Mouse (Mus musculus): Measurements from ENCODE around the gene Milr1. TPM values are rescaled to one million over a fixed set of nuclear protein-coding genes. Genes with fewer than 3 reads are reported as not detected.
A peak's percentile ranks its signal among the peaks of the same experiment; 100 is the strongest.
"Not testable (repeated sequence)": the region's sequence is repeated elsewhere in the genome, so short reads cannot be mapped to it uniquely, and the experiment has no call there.

Gene Milr1
- polyA plus RNA-seq, 1 experiment from 2014 or later, result 1.1 TPM

GRCm38 (mm10) chr11:106724916-106725235 is 26.1 kb upstream of the Milr1 start:
- WGBS, result 95% methylated on average over 9 of the region's 9 CpGs
- ATAC-seq (ENCODE audit: low FRiP score, low TSS enrichment); H3K4me3 ChIP-seq (ENCODE audit: low read length): not testable (repeated sequence)

GRCm38 (mm10) chr11:106727967-106728366 is 23.1 kb upstream of the Milr1 start:
- Histone ChIP-seq H3K4me3 (ENCODE audit: low read length) (no peak overlapping the region), H3K4me1 (ENCODE audit: control insufficient read depth, insufficient read depth, low read length) (no peaks in the 10 kb centered on the region), H3K4me2 (replicated peaks; ENCODE audit: low read depth, low read length) (no peak overlapping the region), H3K27ac (ENCODE audit: low read depth, low read length) (no peak overlapping the region), H3K9ac (ENCODE audit: low read depth, low read length) (no peak overlapping the region), H3K27me3 (ENCODE audit: control insufficient read depth, insufficient read depth, low read length) (no peaks in the 10 kb centered on the region), H3K9me3 (ENCODE audit: control insufficient read depth, low read length) (peaks cover 5% of the 10 kb centered on the region), H3K36me3 (ENCODE audit: control insufficient read depth, insufficient read depth, low read length) (no peaks in the 10 kb centered on the region)
- ATAC-seq (ENCODE audit: low FRiP score, low TSS enrichment), result no peak
- WGBS, result 61% methylated on average over 5 of the region's 5 CpGs

More at GRCm38 (mm10) chr11:106724916-106725235, 26.1 kb upstream of the Milr1 start:
- H3K36me3 ChIP-seq (ENCODE audit: control insufficient read depth, insufficient read depth, low read length); H3K4me2 ChIP-seq (replicated peaks; ENCODE audit: low read depth, low read length); H3K27me3 ChIP-seq (ENCODE audit: control insufficient read depth, insufficient read depth, low read length); H3K9ac ChIP-seq (ENCODE audit: low read depth, low read length); H3K4me1 ChIP-seq (ENCODE audit: control insufficient read depth, insufficient read depth, low read length); H3K9me3 ChIP-seq (ENCODE audit: control insufficient read depth, low read length); H3K27ac ChIP-seq (ENCODE audit: low read depth, low read length): not testable (repeated sequence)

- no peak for ATAC-seq (ENCODE audit: low FRiP score, low TSS enrichment)
- no peaks in the 10 kb centered on the region for H3K4me1 ChIP-seq (ENCODE audit: control insufficient read depth, insufficient read depth, low read length)
- H3K9me3 ChIP-seq (ENCODE audit: control insufficient read depth, low read length), result peaks cover 5% of the 10 kb centered on the region
- no peaks in the 10 kb centered on the region for H3K36me3 ChIP-seq (ENCODE audit: control insufficient read depth, insufficient read depth, low read length)
- no peak overlapping the region for H3K9ac ChIP-seq (ENCODE audit: low read depth, low read length)
- WGBS, result 81% methylated on average over 10 of the region's 10 CpGs
- no peak overlapping the region for H3K4me2 ChIP-seq (replicated peaks; ENCODE audit: low read depth, low read length)
- H3K27ac ChIP-seq (ENCODE audit: low read depth, low read length), result no peak overlapping the region
- H3K4me3 ChIP-seq (ENCODE audit: low read length), result no peak overlapping the region
- no peaks in the 10 kb centered on the region for H3K27me3 ChIP-seq (ENCODE audit: control insufficient read depth, insufficient read depth, low read length)
Observed at GRCm38 (mm10) chr11:106728402-106729366, 22.3 kb upstream of the Milr1 start.

DNA sequence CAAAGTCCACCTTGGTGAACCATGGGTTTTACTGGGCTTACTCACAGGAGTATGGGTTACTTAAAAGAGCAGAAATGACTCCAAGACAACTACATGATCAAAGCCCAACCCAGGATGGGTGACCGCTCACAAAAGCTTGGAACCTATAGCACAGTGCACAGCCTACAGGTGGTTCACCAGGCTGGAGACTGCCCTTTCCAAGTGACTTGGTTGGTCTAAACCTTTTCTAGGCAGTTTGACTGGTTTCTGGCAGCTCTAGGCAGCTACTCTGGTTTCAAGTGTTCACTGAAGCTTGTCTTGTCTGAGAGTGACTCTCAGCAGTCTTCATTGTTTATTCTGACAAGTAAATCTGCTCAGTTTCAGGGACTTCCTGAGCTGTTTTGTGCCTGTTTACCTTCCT is 21.4 kb upstream of the Milr1 start:
- 95% methylated on average over 1 of the region's 1 CpGs for WGBS
- H3K9me3 ChIP-seq (ENCODE audit: control insufficient read depth, low read length), result peaks cover 5% of the 10 kb centered on the region
- H3K9ac ChIP-seq (ENCODE audit: low read depth, low read length), result no peak overlapping the region
- no peaks in the 10 kb centered on the region for H3K36me3 ChIP-seq (ENCODE audit: control insufficient read depth, insufficient read depth, low read length)
- H3K4me1 ChIP-seq (ENCODE audit: control insufficient read depth, insufficient read depth, low read length), result no peaks in the 10 kb centered on the region
- H3K4me3 ChIP-seq (ENCODE audit: low read length), result no peak overlapping the region
- no peak for ATAC-seq (ENCODE audit: low FRiP score, low TSS enrichment)
- no peaks in the 10 kb centered on the region for H3K27me3 ChIP-seq (ENCODE audit: control insufficient read depth, insufficient read depth, low read length)
- no peak overlapping the region for H3K27ac ChIP-seq (ENCODE audit: low read depth, low read length)
- no peak overlapping the region for H3K4me2 ChIP-seq (replicated peaks; ENCODE audit: low read depth, low read length)

DNA sequence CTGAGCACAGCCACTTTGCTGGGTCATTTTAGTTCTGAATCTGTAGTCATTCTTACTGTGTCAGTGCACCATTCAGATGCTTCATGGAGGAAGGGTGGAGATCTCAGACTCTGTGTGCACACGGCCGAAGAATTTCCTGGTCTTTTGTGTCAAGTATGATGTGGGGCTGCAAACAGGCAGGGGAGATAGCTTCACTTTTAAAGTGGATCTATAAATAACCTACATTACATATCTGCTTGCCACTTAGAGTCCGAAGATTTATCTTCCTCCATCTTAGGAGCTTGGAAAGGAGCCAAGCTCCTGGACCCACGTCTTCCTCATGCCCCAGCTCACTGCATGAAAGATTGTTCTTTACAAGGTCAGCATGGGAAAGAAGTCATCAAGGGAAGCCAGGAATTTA is 20.3 kb upstream of the Milr1 start:
- no peak overlapping the region for H3K9ac ChIP-seq (ENCODE audit: low read depth, low read length)
- H3K27ac ChIP-seq (ENCODE audit: low read depth, low read length), result peak overlapping the region; percentile 39; the same call in 1 of the 2 replicates
- no peaks in the 10 kb centered on the region for H3K4me1 ChIP-seq (ENCODE audit: control insufficient read depth, insufficient read depth, low read length)
- no peak overlapping the region for H3K4me2 ChIP-seq (replicated peaks; ENCODE audit: low read depth, low read length)
- 52% methylated on average over 4 of the region's 4 CpGs for WGBS
- ATAC-seq (ENCODE audit: low FRiP score, low TSS enrichment), result 0 out of 2 replicates have a peak, but pooled peaks have one; percentile 24
- H3K4me3 ChIP-seq (ENCODE audit: low read length), result no peak overlapping the region
- H3K9me3 ChIP-seq (ENCODE audit: control insufficient read depth, low read length), result peaks cover 5% of the 10 kb centered on the region
- H3K27me3 ChIP-seq (ENCODE audit: control insufficient read depth, insufficient read depth, low read length), result no peaks in the 10 kb centered on the region
- H3K36me3 ChIP-seq (ENCODE audit: control insufficient read depth, insufficient read depth, low read length), result no peaks in the 10 kb centered on the region

GRCm38 (mm10) chr11:106736614-106737013 is 14.4 kb upstream of the Milr1 start:
- no peaks in the 10 kb centered on the region for H3K36me3 ChIP-seq (ENCODE audit: control insufficient read depth, insufficient read depth, low read length)
- 0 out of 2 replicates have a peak, but pooled peaks have one; percentile 9 for ATAC-seq (ENCODE audit: low FRiP score, low TSS enrichment)
- 65% methylated on average over 3 of the region's 3 CpGs for WGBS
- H3K9ac ChIP-seq (ENCODE audit: low read depth, low read length), result no peak overlapping the region
- no peaks in the 10 kb centered on the region for H3K4me1 ChIP-seq (ENCODE audit: control insufficient read depth, insufficient read depth, low read length)
- H3K9me3 ChIP-seq (ENCODE audit: control insufficient read depth, low read length), result no peaks in the 10 kb centered on the region
- no peak overlapping the region for H3K4me3 ChIP-seq (ENCODE audit: low read length)
- H3K27me3 ChIP-seq (ENCODE audit: control insufficient read depth, insufficient read depth, low read length), result no peaks in the 10 kb centered on the region
- H3K4me2 ChIP-seq (replicated peaks; ENCODE audit: low read depth, low read length), result no peak overlapping the region
- peak overlapping the region; percentile 51; the same call in 1 of the 2 replicates for H3K27ac ChIP-seq (ENCODE audit: low read depth, low read length)

DNA sequence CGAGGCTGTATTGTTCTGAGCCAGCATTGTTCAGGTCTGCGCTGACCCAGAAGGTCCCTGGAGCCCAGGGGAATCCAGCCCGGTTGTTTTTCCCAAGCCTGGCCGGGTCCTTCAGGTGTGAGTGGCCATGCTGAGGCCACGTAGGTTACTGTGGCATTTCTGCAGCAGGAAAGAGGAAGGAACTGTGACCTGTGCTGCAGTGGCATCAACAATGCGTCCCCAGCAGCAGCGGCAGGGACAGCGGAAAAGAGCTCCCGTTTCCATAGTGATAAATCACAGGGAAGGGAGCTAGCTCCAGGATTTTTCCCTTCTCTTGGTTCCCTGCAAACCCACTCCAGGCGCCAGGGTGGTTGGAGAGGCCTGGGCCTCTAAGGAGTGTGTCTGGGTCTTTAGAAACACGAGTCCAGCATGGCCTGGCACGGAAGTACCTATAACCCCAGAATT is 13.8 kb upstream of the Milr1 start:
- no peak overlapping the region for H3K9ac ChIP-seq (ENCODE audit: low read depth, low read length)

DNA sequence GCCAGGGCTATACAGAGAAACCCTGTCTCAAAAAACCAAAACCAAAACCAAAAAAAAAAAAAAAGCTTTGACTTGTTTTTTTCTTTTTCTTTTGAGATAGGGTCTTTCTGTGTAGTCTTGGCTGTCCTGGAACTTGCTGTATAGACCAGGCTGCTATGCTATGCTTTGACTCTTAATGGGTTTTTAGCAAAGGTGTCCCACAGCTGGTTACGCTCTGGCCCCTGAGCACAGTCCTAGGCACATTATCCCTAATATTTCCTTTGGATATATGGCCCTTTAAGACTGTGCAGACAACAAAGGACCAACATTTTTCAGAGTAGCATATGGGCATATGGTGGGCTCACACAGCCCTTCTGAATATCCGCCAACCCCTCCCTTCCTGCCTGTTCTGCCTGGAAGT is 11.9 kb upstream of the Milr1 start:
- Histone ChIP-seq H3K9me3 (ENCODE audit: control insufficient read depth, low read length) (no peaks in the 10 kb centered on the region), H3K36me3 (ENCODE audit: control insufficient read depth, insufficient read depth, low read length) (no peaks in the 10 kb centered on the region), H3K4me3 (ENCODE audit: low read length) (no peak overlapping the region), H3K4me1 (ENCODE audit: control insufficient read depth, insufficient read depth, low read length) (no peaks in the 10 kb centered on the region), H3K27me3 (ENCODE audit: control insufficient read depth, insufficient read depth, low read length) (no peaks in the 10 kb centered on the region), H3K4me2 (replicated peaks; ENCODE audit: low read depth, low read length) (no peak overlapping the region), H3K9ac (ENCODE audit: low read depth, low read length) (no peak overlapping the region), H3K27ac (ENCODE audit: low read depth, low read length) (no peak overlapping the region)
- no peak for ATAC-seq (ENCODE audit: low FRiP score, low TSS enrichment)
- WGBS, result 91% methylated on average over 2 of the region's 2 CpGs

More for the DNA sequence above, 13.8 kb upstream of the Milr1 start:
- H3K27me3 ChIP-seq (ENCODE audit: control insufficient read depth, insufficient read depth, low read length), result no peaks in the 10 kb centered on the region
- no peaks in the 10 kb centered on the region for H3K36me3 ChIP-seq (ENCODE audit: control insufficient read depth, insufficient read depth, low read length)
- no peaks in the 10 kb centered on the region for H3K9me3 ChIP-seq (ENCODE audit: control insufficient read depth, low read length)
- H3K4me2 ChIP-seq (replicated peaks; ENCODE audit: low read depth, low read length), result no peak overlapping the region
- no peak overlapping the region for H3K4me3 ChIP-seq (ENCODE audit: low read length)
- H3K4me1 ChIP-seq (ENCODE audit: control insufficient read depth, insufficient read depth, low read length), result no peaks in the 10 kb centered on the region
- H3K27ac ChIP-seq (ENCODE audit: low read depth, low read length), result peak overlapping the region; percentile 51; the same call in 1 of the 2 replicates
- peak; percentile 69; the same call in 1 of the 2 replicates for ATAC-seq (ENCODE audit: low FRiP score, low TSS enrichment)
- WGBS, result 21% methylated on average over 12 of the region's 12 CpGs

DNA sequence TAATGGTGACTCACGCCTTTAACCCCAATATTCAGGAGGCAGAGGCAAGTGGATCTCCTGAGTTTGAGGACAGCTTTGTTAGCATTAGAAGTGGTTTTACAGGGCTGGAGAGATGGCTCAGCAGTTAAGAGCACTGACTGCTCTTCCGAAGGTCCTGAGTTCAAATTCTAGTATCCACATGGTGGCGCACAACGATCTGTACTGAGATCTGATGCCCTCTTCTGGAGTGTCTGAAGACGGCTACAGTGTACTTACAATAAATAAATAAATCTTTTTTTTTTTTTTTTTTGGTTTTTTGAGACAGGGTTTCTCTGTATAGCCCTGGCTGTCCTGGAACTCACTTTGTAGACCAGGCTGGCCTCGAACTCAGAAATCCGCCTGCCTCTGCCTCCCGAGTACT is 10.3 kb upstream of the Milr1 start:
- H3K4me1 ChIP-seq (ENCODE audit: control insufficient read depth, insufficient read depth, low read length); H3K4me2 ChIP-seq (replicated peaks; ENCODE audit: low read depth, low read length); H3K9me3 ChIP-seq (ENCODE audit: control insufficient read depth, low read length); H3K4me3 ChIP-seq (ENCODE audit: low read length); H3K27ac ChIP-seq (ENCODE audit: low read depth, low read length); ATAC-seq (ENCODE audit: low FRiP score, low TSS enrichment); H3K27me3 ChIP-seq (ENCODE audit: control insufficient read depth, insufficient read depth, low read length); H3K36me3 ChIP-seq (ENCODE audit: control insufficient read depth, insufficient read depth, low read length); H3K9ac ChIP-seq (ENCODE audit: low read depth, low read length): not testable (repeated sequence)
- WGBS, result 90% methylated on average over 5 of the region's 8 CpGs
